Mouse (Mus musculus) adipose tissue, adult 10 weeks (tissue): ENCODE results near the gene Jkamp. TPM values are rescaled to one million over a fixed set of nuclear protein-coding genes. Genes with fewer than 3 reads are reported as not detected.

ENCODE experiments used
- polyA plus RNA-seq: library from polyadenylated mRNA; stranded (reverse); fragments of 350-450 nt; fragmentation: Illumina TruSeq; extraction: RNeasy Lipid Tissue Mini Kit (QIAGEN cat#74804); gene quantifications from one replicate; pipeline ENCODE4 v1.2.3, GENCODE M21; 2014; ENCODE audit warnings: low read depth, low replicate concordance

Jkamp gene
- 41.4 TPM for polyA plus RNA-seq

DNA sequence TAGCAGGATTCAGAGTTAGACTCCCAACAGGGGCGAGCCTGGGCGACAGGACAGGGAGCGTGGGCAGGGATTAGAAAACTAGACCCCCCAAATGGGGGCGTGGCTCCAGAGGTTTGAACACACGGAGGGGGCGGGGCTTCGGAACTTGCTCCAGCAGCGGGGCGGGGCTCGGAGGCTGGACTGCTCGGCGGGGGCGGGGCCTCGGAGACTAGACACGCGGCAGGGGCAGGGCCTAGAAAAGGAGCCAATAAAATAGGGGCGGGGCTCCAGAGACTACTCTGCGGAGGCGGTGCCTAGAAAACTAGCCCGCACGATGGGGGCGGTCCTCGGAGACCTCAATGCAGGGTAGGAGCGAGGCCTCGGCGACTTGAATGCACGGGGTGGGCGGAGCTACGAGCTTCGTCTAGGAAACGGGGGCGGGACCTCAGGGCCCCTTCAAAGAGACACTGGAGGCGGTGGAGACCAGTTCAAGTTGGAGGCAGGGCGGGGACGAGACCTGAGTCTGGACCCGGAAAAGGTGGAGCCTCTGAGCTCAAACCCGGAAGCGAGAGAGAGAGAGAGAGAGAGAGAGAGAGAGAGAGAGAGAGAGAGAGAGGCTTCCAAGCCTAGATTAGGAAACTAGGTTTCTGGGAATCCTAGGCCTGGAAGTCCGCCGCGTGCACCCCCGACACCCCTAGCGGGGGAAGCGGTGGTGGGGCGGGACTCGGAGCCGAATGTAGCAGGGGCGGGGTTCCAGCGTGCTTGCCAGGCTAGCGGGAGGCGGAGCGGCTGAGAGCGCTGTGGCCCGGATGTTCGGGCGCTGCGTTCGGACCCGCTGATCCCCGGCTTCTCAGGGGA, at the start of gene Jkamp, which contains the start of gene L3hypdh:
Gene Jkamp, plus strand, starts transcription at position 261 of the 837 bp plus-strand sequence.
Gene L3hypdh, minus strand, starts transcription at position 111 of the 837 bp plus-strand sequence.

DNA sequence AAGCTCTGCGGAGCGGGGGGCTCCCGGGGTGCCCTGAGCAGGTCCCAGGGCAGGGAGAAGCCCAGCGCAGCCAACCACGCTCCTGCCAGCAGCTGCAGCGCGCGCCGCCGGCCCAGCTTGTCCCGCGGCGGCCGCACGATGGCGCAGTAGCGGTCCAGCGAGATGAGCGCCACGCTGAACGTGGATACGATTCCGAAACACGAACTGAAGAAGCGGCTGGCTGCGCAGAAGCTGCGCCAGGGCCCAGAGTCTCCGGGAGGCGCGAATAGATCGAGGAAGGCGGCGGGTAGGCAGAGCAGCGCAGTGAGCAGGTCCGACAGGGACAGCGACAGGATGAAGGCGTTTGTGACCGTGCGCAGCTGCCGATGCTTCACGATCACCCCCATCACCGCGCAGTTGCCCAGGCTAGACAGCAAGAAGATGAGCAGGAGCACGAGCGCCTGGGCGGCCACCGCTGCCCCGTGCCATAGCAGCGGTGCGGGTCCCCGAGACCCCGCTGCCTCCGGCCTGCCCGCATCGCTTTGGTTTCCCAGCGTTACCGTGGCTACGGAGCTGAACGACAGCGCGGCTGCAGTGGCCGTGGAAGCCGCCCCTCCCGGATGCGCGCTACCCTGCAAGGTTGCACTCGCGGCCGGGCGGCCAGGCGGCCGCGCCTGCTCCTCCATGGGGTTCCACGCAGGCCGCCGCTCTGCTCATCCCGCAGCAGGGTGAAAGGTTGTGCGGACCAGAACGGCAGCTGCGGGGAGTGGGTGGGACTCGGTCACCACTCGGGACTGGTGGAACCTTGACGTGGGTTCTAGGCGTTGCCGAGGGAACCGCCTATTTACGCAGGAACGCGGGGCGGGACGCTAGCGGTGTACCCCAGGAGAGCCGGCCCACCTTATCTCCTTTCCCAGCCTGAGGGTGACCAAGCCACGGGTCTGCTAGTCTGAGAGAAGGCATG, 14.8 kb upstream of the Jkamp start, which contains the start of gene Gpr135:
Gene Gpr135, minus strand, starts transcription at position 799 of the 943 bp plus-strand sequence.

Other genes with a start within 250 kb of the Jkamp start
- gene Gpr135, start 14.5 kb upstream of the Jkamp start, polyA plus RNA-seq: 1.9 TPM
- 13.1 TPM for gene L3hypdh, start 150 bp upstream of the Jkamp start, polyA plus RNA-seq
- gene Ccdc175, start 99.4 kb downstream of the Jkamp start, polyA plus RNA-seq: 1.5 TPM